Mouse (Mus musculus) ES-E14 (cell line): Measurements from ENCODE around the gene Adcy9. TPM values are rescaled to one million over a fixed set of nuclear protein-coding genes. Genes with fewer than 3 reads are reported as not detected.
A peak's percentile ranks its signal among the peaks of the same experiment; 100 is the strongest.

Source experiments
- DNase-seq: peaks from one replicate; pipeline ENCODE4 v3.0.0-alpha.2; 2013; ENCODE audit warnings: low read depth, low spot score
- H3K27ac ChIP-seq: 2 replicates; pipeline ENCODE4 v1.5.1; 2012; ENCODE audit warnings: low read depth, mild to moderate bottlenecking, low read length, moderate library complexity, mixed read lengths; ENCODE audit not compliant: poor library complexity, insufficient read depth, severe bottlenecking
- H3K36me3 ChIP-seq: 2 replicates; pipeline ENCODE4 v1.6.1; 2012; ENCODE audit warnings: mild to moderate bottlenecking, low read length, moderate library complexity, mixed read lengths; ENCODE audit not compliant: control insufficient read depth, poor library complexity, insufficient read depth, severe bottlenecking
- H3K4me1 ChIP-seq, 2 experiments: fragments of 150-350 bp in 1 of 2; sonication (generic) in 1 of 2; 2 replicates each; pipeline ENCODE4 v1.6.1; 2012; ENCODE audit warnings: low read length in 2 of 2, mild to moderate bottlenecking in 1 of 2, mixed read lengths in 1 of 2; ENCODE audit not compliant: control insufficient read depth in 2 of 2, insufficient read depth in 2 of 2, poor library complexity in 1 of 2
- H3K4me3 ChIP-seq, 2 experiments: fragments of 150-350 bp in 1 of 2; sonication (generic) in 1 of 2; 2 replicates each; pipeline ENCODE4 v1.5.1; 2012; ENCODE audit warnings: low read length in 2 of 2, low read depth in 1 of 2, mild to moderate bottlenecking in 1 of 2, mixed read lengths in 1 of 2; ENCODE audit not compliant: insufficient read depth in 1 of 2, poor library complexity in 1 of 2, severe bottlenecking in 1 of 2
- H3K9ac ChIP-seq: 2 replicates; pipeline ENCODE4 v1.6.1; 2012; ENCODE audit warnings: low read depth, mild to moderate bottlenecking, low read length, mixed read lengths; ENCODE audit not compliant: poor library complexity, insufficient read depth, severe bottlenecking
- H3K9me3 ChIP-seq: fragments of 150-350 bp; sonication (generic); 2 replicates; pipeline ENCODE4 v1.6.1; 2012; ENCODE audit warnings: low read depth, mild to moderate bottlenecking, low read length; ENCODE audit not compliant: control insufficient read depth, insufficient read depth
- CHD2 ChIP-seq: IDR thresholded peaks from 2 replicates; pipeline ENCODE4 v1.6.1; 2014; ENCODE audit warnings: mild to moderate bottlenecking, low read depth, low read length, inconsistent platforms
- HCFC1 ChIP-seq: IDR thresholded peaks from 2 replicates; pipeline ENCODE4 v1.6.1; 2012; ENCODE audit warnings: low read length, inconsistent platforms, borderline replicate concordance; ENCODE audit not compliant: insufficient read depth
- MAFK ChIP-seq: IDR thresholded peaks from 2 replicates; pipeline ENCODE4 v1.6.1; 2014; ENCODE audit warnings: mild to moderate bottlenecking, low read depth, low read length, inconsistent platforms; ENCODE audit not compliant: insufficient read depth
- ZC3H11A ChIP-seq: IDR thresholded peaks from 2 replicates; pipeline ENCODE4 v1.6.1; 2012; ENCODE audit warnings: low read depth, mild to moderate bottlenecking, inconsistent platforms, low read length, borderline replicate concordance
- ZNF384 ChIP-seq: IDR thresholded peaks from 2 replicates; pipeline ENCODE4 v1.6.1; 2012; ENCODE audit warnings: low read depth, low read length, inconsistent platforms
- in situ Hi-C, 2 experiments: fragments of 600-800 bp; cut with MboI; formaldehyde crosslinking; loops; one replicate each; pipeline ENCODE4 v1.15.1; 2025; ENCODE audit warnings: low sequenced_read_pairs in 2 of 2, inconsistent platforms in 1 of 2; ENCODE audit not compliant: unreplicated experiment in 2 of 2
- total RNA-seq: library from RNA; depleted of rRNA; stranded (reverse); fragments of 300-350 nt; gene quantifications from 2 replicates; pipeline ENCODE4 v1.2.3, GENCODE M21; 2012

The Adcy9 gene
- total RNA-seq, 1 experiment, result 5.2 TPM

GRCm38 (mm10) chr16:4413301-4413700 is 7.0 kb downstream of the Adcy9 start:
- H3K9ac ChIP-seq, result peak overlapping the region; percentile 30
- in situ Hi-C loops, result no loop called here
- no peaks in the 10 kb centered on the region; the same call in 1 of the 2 replicates for H3K36me3 ChIP-seq
- no peak overlapping the region for H3K27ac ChIP-seq
- H3K4me1 ChIP-seq, result peaks cover 0 to 4% of the 10 kb centered on the region in 2 experiments; a peak in 2 of 4 replicates
- no peaks in the 10 kb centered on the region for H3K9me3 ChIP-seq
- H3K4me3 ChIP-seq, result peak overlapping the region in 1 of 2 experiments; percentile 15; a peak in 2 of 4 replicates
- TF ChIP-seq CHD2 (no peak), HCFC1 (no peak), MAFK (no peak), ZC3H11A (no peak), ZNF384 (no peak)
- DNase-seq, result no peak

- no peaks in the 10 kb centered on the region for H3K36me3 ChIP-seq
- no peaks in the 10 kb centered on the region for H3K9me3 ChIP-seq
- in situ Hi-C loops, result no loop called here
- no peak overlapping the region for H3K27ac ChIP-seq
- H3K9ac ChIP-seq, result no peak overlapping the region
- H3K4me1 ChIP-seq, result peaks cover 0 to 7% of the 10 kb centered on the region in 2 experiments; a peak in 2 of 4 replicates
- DNase-seq, result no peak
- no peak overlapping the region for H3K4me3 ChIP-seq
- TF ChIP-seq HCFC1, result no peak
- TF ChIP-seq CHD2, result no peak
Measured at GRCm38 (mm10) chr16:4412298-4412697, 8.0 kb downstream of the Adcy9 start.

- Histone ChIP-seq H3K4me3 (no peak overlapping the region), H3K4me1 (peaks cover 0 to 7% of the 10 kb centered on the region in 2 experiments; a peak in 2 of 4 replicates), H3K36me3 (no peaks in the 10 kb centered on the region), H3K27ac (no peak overlapping the region), H3K9ac (no peak overlapping the region), H3K9me3 (no peaks in the 10 kb centered on the region)
- in situ Hi-C loops, result no loop called here
- no peak for DNase-seq
- no peak for TF ChIP-seq ZNF384
- no peak for TF ChIP-seq MAFK
Measured at GRCm38 (mm10) chr16:4411296-4411695, 9.0 kb downstream of the Adcy9 start.

GRCm38 (mm10) chr16:4407536-4407935 is 12.8 kb downstream of the Adcy9 start:
- no peak for TF ChIP-seq CHD2
- no peak for TF ChIP-seq ZC3H11A
- no peak for TF ChIP-seq ZNF384
- in situ Hi-C loops, result no loop called here
- Histone ChIP-seq H3K4me3 (no peak overlapping the region), H3K36me3 (no peaks in the 10 kb centered on the region), H3K9ac (no peak overlapping the region), H3K27ac (peak overlapping the region; percentile 48; the same call in 1 of the 2 replicates), H3K4me1 (peaks cover 0 to 6% of the 10 kb centered on the region in 2 experiments; a peak in 2 of 4 replicates), H3K9me3 (no peaks in the 10 kb centered on the region)
- DNase-seq, result no peak

- DNase-seq, result no peak
- in situ Hi-C loops, result no loop called here
- Histone ChIP-seq H3K9ac (no peak overlapping the region), H3K9me3 (no peaks in the 10 kb centered on the region), H3K27ac (no peak overlapping the region), H3K4me3 (no peak overlapping the region), H3K4me1 (peaks cover 0 to 6% of the 10 kb centered on the region in 2 experiments; a peak in 2 of 4 replicates), H3K36me3 (no peaks in the 10 kb centered on the region)
- TF ChIP-seq HCFC1 (no peak), ZC3H11A (no peak), CHD2 (no peak), ZNF384 (no peak), MAFK (no peak)
Measured at GRCm38 (mm10) chr16:4406706-4407105, 13.6 kb downstream of the Adcy9 start.
